Mouse (Mus musculus) c-Kit-positive CD71-negative TER-119-negative erythroid progenitor cells, embryonic 14.5 days (primary cell): ENCODE measurements around the gene Bicdl2.

Experiments used
- DNase-seq: peaks from one replicate; pipeline ENCODE4 v3.0.0-alpha.2; 2013; ENCODE audit warnings: low read depth

Bicdl2 gene

DNA sequence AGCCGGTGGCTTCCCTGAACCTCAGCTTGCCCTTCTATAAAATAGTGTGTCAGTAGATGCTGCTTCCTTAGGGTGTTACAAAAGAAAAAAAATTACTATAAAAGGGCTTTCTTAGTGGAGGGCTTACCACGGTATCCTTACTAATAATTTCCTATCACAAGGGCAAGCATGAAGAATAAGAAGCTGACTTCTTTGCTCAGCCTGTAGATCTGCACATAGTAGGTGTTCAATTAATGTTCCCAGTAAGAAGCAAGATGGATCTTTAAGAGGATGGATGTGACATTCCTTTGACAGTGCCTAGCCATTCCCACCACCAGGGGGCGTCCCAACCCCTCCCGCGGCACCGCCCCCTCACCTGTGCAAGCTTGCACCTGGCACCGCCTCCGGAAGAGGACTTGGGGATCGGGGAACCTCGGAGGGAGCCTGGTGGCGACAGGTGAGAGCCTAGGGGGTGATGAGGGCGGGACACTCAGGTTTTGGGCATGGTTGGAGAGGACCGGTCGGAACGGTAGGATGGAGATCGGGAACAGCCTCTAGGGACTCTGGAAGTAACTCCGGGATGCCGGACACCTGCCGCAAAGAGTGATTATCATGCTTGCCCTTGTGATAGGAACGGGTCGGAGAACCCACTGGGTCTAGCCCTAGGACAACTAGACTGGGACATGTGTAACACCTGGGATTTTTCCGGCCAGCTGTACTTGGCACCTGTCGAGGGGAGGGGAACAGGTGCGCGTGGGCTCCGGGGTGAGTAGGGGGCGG, at the start of gene Bicdl2:
Gene Bicdl2 (plus strand): TSS at position 390 of the 759 bp plus-strand sequence.
- no peak for DNase-seq

DNA sequence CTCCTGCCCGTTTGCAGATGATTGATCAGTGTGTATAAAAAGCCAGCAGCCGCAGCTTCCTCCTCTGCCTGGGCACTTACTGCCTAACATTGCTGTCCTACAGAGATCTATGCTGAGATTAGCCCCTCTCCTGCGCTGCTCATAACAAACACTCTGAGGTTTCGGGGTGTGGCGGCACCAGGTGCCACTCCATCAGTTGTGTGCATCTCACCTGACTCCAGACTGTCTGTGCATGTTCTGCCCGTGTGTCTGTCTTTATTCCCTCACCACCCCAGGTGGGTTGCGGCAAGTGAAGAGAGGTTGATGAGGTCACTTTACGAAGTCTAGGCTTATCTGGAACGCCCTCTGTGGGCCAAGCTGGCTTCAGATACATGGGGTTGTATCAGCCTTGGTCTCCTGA, 43.2 kb upstream of the Bicdl2 start:
- DNase-seq: no peak

DNA sequence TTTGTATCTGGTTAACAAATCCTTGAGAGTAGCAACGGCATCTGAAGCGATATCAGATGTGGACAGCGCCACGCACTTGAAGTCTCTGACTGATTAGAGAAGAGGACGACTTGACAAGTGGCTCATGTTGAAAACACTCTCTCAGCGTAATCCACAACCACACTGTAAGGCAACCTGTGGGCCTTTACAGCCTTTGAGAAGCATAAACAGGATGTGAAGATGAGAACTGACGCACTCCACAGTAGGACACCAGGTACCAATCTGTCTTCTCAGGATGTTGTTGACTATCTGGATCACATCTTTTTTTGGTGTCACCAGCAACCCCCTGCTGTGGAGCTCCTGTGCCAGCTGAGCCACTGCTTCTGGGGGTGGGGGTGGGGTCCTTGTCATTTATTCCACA, 40.0 kb upstream of the Bicdl2 start:
- DNase-seq: no peak

DNA sequence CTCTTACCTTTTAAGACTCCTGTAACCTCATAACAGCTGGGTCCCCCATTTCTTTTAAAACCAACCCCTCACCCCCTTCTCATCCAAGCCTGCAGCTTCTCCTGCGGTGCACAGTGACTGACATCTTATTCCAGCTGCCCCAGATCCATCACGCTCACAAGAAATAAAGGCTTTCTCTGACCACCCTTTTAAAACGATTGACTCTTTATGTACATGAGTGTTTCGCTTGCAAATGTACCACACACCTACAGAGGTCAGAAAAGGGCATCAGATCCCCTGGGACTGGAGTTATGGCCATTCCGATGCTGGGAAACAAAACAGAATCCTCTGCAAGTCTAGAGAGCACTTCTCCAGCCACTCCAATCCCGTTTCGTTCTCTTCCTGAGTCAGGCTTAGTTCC, 32.5 kb upstream of the Bicdl2 start:
- no peak for DNase-seq

DNA sequence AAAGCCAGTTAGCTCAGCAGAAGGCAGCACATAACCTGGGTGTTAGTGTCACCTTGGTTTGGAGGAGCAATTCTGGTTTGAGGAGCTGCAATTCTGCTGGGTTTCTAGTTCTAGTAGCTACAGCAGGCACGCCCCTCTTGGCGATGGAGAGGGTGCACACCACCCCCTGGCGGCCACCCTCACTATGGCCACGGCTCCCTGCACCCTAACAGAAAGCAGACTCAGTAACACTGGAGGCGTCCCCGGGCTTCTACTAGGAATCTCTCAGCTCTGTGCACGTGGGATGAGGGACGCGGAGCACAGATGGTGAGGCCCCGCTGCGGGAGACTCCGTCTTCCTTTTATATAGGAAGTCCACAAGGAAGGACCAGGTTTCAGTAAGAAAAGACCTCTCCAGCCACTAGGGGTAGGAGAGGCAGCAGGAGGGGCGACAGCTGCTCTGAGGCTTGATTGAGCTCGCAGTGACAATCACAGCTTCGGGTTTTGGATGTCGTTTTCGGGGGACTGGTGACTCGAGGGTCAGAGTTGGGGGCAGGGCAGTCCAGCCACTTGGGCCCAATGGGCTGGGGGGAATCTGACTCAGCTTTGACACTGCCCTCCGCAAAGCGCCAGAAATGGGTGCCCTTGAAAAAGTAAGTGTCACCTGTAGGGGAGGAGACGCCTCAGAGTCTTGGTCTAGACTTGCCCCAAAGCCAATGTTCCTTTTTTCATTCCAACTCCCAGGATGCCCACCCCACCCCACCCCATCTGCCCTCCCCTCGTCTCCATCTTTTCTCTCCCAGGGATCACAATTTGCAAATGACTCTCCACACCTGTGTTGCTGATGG, 29.9 kb upstream of the Bicdl2 start:
- DNase-seq: peak; percentile 52

DNA sequence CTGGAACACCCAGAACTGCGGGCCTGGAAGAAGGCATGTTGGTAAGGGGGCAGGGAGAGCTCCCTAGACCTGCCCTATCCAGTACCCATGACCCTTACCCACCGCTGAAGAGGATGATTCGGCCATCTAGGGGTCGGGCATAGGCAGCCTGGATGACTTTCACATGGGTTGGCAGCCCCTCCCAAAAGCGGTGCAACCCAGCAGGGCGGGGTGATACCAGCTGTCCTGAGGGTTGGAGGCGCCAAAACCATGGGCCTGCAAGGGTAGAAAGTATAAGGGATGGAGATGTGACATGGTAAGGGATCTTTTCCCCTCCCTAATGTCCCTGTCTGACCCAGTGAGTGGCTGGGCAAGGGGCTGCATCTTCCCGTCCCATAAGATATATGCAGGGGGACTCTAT, 29.1 kb upstream of the Bicdl2 start:
- no peak for DNase-seq

DNA sequence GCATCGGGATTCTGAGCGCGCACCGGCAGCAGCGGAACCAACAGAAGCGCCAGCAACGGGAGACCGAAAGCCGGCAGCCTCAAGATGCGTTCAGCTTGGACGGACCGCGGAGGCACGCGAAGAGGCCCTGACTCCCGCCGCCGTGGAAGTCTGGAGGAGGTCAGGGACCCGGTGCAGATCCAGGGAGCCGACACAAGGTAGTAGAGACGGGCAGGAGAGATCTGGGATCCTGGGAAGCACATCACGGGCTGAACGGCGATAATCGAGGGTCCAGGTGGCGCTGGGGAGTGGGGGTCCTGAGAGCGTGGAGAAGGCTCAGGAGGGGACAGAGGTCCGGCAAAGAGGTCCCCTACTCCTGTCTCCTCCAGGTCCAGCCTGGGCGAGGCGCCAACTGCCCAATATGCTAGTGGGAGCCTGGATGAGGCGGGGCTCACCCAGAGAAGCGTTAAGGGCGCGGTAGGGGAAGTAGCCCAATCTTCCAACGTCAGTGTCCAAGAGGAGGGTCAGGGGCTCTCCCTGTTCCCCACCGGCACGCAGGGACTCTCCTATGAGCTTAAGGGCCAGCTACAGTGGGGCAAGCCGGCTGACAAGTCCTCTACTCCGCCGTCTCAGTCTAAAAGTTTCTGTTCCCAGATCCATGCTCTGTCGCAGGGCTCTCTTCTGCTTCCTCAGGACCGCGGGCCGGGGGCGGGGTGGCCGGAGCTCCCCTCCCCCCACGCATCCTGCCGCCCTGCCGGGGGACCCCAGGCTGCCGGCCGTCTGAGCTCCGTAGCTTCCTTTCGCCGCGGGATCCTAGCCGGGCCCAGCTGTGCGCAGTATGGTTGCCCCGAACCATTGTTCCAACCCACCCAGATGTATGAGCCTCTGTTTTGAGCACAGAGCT, 15.5 kb upstream of the Bicdl2 start, which contains the start of gene Mmp25:
Gene Mmp25 (minus strand): TSS at position 665 of the 883 bp plus-strand sequence.
- DNase-seq: no peak

DNA sequence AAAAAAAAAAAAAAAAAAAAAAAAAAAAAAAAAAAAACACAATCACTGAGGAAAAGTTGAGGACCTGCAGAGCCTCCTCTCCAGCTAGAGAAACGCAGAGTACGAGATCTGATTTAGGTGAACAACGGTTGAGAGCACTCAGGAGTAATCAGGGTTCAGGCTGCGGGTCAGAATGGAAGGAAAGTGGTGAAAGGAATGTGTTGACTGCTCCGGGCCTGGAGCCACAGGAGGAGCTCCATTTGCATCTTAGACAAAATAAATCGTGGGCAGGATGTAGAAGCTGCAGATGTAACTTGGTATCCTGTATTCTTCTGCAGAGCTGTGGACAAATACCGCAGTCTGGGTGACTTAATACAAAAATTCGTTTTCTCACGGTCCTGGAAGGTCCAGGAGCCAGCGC, 14.4 kb upstream of the Bicdl2 start:
- DNase-seq: no peak

DNA sequence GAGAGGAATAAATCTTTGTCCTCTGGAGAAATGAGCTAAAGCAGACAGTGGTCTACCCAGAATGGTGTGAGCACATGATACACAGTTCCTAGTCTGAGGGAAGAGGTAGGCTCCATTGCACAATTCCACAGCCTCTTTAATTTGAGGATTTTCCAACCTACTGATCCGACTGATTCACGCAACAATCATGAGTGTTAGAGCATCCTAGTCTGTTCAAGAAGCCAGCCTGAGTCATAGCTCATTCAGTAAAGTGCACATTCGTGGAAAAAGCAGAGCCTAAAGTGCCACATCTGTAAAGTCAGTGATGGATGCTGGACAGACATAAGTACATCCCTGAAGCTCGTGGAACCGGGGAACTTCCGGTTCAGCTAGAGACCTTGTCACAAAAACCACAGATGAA, 8.9 kb upstream of the Bicdl2 start:
- no peak for DNase-seq

DNA sequence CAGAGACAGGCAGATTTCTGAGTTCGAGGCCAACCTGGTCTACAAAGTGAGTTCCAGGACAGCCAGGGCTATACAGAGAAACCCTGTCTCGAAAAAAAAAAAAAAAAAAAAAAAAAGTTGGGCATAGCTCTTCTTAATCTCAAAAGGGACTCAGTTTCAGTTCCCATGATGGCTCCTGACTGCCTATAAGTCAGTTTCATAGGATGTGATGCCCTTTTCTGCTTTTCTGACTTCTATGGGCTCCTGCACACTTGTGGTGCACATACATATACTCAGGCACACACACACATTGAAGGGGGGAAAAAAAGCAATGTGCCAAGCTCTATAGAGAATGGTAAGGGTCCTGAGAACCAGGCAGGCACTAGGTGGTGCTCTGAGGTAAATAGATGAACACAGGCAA, 7.0 kb upstream of the Bicdl2 start:
- no peak for DNase-seq

DNA sequence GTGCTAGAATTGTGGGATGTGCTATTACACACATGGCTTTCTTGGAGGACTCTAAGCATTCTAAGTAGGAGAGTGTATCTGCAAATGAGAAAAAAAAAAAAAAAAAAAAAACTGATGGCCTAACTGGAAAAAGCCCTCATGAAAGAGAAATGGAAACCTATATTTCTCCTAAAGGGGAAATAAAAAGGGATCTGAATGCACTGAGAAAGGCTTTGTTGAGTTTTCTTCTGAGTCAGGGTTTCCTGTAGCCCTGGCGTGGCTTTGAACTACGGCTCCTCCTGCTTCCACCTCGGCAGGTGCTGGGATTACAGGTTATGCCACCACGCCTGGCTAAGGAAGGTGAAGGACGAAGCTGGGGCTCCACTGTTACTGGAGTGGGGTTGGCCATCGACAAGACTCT, 6.3 kb upstream of the Bicdl2 start:
- DNase-seq: no peak

DNA sequence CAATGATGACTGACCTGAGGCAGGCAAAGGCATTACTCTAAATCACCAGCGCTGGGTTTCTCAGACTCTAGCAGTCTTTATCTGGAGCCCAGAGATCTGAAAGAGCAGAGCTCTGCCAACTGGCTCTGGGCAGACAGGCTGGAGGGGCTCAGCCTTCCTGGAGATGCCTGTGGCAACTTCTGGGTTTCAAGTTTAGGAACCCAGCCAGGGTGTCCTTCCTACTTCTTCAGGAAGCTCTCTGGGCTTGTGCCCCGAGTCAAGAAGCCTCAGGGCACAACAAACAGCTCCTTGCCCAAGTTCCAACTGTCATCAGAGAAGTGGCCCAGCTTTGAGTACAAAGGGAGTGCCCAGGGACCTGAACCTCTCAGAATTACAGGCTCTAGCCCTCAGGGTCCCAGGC, 5.9 kb upstream of the Bicdl2 start:
- DNase-seq: no peak

DNA sequence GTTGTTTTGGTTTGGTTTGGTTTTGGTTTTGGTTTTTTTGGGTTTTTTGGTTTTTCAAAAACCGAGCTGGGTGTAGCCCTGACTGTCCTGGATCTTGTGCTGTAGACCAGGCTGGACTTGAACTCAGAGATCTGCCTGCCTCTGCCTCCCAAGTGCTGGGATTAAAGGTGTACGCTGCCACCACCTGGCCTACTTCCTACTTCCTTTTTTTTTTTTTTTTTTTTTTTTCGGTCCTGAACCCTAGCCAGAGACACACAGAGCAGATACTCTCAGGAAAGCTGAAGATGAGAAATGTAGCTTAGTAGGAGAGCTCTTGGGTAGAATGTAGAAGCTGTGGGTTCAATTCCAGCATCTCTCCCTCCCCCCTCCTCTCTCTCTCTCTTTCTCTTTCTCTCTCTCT, 1.9 kb upstream of the Bicdl2 start:
- DNase-seq: no peak

DNA sequence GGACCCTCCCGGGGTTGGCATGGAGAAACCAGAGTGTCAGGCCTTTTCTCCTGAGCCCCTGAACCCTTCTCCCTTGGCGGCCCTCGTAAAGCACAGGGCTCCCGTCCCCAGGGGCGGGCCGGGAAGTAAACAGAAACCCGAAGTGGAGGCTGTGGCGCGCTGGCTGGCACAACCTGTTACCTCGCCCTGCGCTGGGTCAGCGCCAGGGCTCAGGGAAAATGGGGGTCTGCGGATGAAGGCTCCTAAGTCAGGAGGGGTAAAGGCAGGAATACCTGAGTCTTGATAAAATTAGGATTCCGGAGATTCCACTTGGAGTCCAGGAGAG, 532 bp downstream of the Bicdl2 start:
- DNase-seq: no peak

DNA sequence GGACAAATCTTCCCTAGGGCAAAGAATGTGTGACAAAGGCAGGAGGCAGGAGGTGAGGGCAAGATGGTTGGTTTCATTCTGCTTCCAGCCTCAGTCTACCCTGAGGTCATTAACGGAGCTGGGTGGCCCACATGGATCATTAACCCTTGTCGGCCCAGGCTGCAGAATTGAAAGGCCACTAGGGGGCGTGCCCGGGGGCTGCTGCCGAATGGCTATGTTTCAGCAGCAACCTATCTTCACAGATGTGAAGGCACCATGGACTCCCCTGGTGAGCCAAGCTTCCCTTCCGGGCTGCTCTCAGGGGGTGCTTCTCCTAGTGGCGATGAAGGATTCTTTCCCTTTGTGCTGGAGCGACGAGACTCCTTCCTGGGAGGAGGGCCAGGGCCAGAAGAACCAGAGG, 1.2 kb downstream of the Bicdl2 start:
- no peak for DNase-seq

DNA sequence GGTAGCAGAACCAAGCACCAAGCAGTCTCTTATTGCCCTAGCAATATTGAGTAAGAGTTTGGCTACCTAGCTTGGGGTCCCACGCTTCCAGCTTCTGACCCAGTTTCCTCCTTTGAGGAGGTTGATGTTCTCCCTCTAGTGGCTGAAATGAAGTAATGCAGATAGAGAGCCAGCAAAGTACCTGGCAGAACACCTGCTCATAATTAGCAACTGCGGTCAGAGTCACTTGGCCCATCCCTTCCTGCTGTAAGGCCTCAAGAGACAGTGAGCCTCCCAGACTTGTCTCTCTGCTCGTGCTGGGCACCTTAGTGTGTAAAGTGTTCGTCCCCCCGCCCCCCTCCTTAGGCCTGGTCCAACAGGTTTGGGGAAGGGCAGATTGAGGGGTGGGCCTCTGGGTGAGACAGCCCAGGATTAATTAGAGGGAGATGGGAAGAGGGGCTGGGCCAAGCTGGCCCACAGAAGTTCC, 4.3 kb downstream of the Bicdl2 start:
- DNase-seq: no peak

DNA sequence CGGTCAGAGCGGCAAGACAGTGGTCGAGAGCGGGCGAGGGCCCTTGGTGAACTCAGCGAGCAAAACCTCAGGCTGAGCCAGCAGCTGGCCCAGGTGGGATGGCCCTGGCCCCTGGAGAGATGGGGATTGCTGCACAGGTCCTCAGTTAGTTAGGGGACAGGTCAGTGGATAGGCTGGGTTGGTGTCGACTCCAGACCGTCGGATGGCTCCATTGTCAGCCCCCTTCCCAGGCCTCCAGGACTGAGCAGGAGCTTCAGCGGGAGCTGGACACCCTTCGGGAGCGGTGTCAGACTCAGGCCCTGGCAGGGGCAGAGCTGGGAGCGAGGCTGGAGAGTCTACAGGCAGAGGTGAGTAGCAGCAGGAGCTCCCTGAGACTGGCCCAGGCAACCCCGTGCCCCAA, 5.2 kb downstream of the Bicdl2 start:
- DNase-seq: no peak

DNA sequence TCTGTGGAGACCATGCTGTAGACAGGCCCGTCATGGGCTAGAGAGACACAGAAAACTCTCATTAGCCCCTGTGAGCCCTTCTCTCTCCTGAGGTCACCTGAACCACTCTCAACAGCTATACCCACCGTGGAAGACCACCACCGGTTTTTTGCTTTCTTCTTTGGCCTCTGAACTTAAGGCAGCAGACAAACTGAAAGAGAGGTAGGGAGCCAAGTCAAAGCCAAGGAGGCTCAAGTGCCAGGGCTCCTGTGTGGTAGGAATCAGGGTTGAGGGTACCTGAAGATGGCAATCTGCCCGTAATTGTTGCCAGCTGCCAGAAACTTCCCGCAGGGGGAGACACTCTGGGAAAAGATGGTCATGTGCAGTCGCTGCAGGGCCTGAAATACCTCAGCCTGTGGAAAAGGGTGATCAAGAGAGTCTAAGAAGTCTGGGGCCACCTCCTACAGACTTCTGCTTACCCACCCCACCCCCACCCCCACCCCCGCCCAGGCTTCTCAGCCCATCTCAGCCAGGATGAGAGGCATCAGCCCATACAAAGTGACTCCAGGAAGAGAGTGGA, 10.3 kb downstream of the Bicdl2 start:
- DNase-seq: no peak

DNA sequence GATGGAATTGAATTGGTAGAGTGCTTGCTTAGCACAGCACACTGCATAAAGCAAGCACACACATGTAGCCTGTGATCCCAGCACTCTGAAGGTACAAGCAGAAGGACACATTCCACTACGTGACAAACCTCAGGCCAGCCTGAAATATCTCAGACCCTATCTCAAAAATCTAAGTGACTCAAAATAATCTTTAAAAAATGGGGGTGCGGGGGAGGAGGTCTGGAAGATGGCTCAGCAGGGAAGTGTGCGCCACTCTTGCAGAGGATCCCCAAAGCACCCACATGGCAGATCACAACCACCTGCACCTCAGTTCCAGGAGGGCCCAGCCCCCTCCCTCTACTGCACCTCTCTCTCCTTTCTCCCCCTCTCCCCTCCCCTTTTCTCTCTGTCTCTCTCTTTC, 11.2 kb downstream of the Bicdl2 start:
- no peak for DNase-seq

DNA sequence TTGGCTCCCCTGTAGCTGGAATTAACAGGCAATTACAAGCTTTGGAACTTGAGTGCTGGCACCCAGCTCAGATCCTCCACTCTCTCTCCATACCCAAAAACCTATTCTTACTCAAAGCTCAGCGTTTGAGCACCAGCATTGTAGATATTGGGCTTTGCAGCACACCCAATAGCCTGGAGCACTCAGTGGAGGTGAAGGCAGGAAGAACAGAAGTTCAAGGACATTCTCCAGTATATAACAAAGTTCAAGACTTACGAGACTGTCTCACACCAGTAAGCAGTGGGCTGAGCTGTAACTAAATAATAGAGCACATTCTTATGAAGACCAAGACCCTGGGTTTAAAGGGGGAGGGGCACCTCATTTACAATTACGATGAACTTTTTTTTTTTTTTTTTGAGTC, 12.5 kb downstream of the Bicdl2 start:
- no peak for DNase-seq

DNA sequence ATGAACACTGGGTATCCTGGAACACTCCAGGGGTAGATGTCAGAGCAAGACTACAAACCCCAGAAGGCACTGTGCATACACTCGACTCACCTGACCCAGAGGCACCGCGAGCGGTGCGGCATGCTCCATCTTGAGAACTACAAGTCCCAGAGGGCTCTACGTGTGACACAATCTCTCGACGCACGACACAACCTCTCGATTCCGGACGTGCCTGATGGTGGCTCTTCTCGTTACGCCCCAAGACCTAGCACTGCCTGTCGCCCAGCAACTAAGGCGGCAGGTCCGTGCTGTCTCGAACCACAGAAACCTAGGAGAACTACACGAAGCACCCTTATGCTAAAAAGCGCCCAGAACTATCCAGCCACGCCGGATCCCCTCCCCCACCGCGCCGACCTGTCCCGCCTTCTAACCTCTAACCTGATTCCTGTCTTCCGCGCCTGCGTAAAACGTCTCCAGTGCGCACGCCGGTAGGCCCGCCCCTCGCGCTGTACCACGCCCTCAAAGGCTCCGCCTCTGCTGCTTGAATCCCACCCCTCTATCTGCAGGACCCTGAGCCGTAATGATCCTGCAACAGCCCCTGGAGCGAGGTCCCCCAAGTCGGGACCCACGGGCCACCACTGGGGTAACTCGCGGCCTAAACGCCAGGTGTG, 13.2 kb downstream of the Bicdl2 start, which contains the start of the genes Hcfc1r1 and Thoc6:
Gene Hcfc1r1 (plus strand): TSS at position 173 of the 650 bp plus-strand sequence.
Gene Thoc6 (minus strand): TSS at position 459 of the 650 bp plus-strand sequence.
- peak; percentile 85 for DNase-seq
